Mouse (Mus musculus): Measurements from ENCODE around the gene Vps41.
A peak's percentile ranks its signal among the peaks of the same experiment; 100 is the strongest.

The Vps41 gene

GRCm38 (mm10) chr13:18797555-18797954, 80.5 kb downstream of the Vps41 start:
- no peak for DNase-seq

GRCm38 (mm10) chr13:18800434-18800833, 83.3 kb downstream of the Vps41 start:
- DNase-seq = no peak

GRCm38 (mm10) chr13:18809465-18809864, 92.4 kb downstream of the Vps41 start:
- no peak for DNase-seq

DNA sequence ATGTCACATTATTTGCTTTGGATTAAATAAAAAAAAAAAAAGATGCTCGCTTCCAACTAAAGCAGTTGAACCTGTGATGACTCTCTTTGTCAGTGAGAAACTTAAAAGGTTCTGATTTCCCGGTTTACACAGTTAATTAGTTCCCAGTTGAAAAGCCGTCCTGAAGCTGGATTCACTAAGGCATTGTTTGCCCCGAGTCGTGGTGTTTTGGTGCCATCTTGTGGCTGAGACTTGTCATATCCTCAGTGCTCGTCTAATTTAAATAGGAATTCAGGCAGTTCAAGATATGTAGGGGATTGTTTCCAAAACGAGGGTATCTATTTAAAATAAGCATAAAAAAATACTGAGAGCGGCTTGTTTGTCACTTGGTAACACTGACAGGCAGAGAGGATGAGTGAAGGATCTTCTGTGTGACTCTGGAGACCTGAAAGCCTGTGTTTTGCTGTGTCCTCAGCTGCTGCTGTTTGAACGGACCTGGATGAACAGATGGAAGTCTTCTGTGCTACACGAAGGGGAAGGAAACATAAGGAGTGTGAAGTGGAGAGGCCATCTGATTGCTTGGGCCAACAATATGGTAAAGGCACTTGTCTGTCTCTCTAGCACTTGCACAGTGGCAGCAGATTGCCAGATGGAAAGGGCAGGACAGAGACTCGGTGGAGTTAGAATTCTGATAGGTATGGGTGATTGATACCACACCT, 93.0 kb downstream of the Vps41 start:
- peak; percentile 62 for DNase-seq

DNA sequence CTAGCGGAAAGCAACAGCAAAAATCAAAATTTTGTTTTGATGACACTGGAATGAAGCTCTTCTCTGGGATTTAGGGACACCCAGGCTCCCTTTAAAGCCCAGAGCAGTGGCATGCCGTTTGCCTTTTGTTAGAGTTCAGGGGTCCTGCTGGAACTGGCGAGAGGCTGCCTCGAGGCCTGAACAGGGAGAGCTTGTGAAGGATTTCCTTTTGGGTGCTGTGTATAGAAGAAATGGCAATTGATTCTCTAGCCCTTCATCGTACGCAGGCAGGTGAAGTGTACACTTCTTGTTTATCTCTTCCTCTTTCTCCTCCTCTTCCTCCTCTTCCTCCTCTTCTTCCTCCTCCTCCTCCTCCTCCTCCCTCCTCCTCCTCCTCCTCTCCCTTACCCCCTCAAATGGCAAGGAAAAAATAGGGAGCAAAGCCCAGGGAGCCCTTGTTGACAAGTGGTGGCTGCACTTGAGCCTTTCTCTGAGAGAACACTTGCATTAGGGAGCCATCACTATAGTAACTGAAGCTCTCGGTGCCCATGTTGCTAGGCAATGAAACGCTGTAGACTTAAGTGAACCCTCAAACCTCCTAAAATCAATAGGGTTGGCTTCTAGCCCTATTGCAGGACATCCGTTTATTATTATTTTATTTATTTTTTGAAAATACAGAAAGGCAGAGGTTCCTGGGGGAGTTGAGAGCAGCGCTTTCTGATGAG, 107.5 kb downstream of the Vps41 start:
- no peak for DNase-seq

DNA sequence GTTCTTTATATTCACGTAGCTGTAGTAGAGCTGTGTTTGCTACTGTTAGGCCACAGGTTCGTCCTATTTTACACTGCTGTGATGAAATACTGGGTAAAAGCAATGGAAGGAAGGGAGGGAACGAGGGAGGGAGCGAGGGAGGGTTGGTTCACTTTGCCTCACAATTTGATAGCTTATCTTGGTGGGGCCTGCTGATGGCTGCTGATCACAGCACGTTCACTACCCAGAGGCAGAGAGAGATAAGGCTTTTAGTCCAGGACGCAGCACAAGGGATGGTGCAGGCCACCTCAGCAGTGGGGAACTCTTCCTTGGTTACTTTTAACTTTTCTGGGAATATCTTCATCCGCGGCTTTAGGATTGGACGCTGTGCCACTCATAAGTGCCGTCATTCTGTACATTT, 109.9 kb downstream of the Vps41 start:
- DNase-seq = no peak

DNA sequence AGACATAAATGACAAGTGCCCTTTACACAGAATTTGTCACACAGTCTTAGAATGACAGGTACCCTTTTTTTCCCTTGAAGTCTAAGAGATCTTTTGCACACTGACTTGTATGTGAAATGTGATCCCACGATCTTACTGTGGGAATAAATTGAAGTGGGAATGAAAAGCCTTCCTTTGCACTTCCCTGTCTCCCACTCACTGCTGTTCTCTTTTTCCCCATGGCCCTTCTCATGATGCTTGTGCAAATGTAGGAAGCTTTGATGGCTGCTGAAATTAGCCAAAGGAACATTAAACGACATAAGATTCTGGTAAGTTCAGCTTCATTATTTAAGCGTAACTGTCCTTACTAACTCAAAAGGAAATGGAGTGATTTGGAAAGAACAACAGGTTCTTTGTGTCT, 113.4 kb downstream of the Vps41 start:
- no peak for DNase-seq

GRCm38 (mm10) chr13:18839231-18839630, 122.1 kb downstream of the Vps41 start:
- no peak for DNase-seq

GRCm38 (mm10) chr13:18840366-18840765, 123.3 kb downstream of the Vps41 start:
- DNase-seq = no peak

DNA sequence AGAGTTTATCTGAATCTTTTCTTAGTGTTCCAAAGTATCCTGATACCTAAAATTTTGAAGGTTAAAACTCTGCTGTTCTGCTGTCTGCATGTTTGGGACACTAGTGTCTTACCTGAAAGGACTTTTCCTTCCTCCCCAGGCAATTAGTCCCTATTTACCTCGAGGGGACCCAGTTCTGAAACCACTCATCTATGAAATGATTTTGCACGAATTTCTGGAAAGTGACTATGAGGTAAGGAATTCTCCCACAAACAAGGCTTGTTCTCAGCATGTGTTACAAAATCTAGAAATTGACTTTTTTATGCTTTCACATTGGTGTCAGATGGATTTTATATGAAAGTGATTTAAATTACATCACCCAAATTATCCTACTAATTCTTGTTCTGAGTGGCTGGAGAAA, 123.9 kb downstream of the Vps41 start:
- DNase-seq = no peak

DNA sequence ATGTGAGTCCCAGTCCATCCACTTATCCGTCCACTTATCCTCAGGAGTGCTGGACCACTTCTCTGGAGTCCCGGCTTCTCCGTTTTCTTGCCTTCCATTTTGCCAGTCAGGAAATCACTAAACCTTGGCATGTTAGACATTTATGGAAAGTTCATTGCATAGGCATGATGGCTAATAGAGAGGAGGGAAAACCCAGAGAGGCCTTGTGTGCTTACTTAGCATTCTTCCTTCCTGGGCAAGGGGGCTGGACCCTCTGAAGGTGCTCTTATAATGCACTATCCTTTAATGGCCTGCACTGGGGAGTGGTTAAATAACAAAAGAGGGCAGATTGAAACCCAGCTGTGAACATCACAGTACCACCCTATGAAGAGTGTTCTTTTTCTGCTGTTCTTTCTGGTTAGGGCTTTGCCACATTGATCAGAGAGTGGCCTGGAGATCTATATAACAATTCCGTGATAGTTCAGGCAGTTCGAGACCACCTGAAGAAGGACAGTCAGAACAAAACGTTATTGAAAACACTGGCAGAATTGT, 124.7 kb downstream of the Vps41 start:
- DNase-seq = no peak

GRCm38 (mm10) chr13:18842556-18842955, 125.5 kb downstream of the Vps41 start:
- DNase-seq = no peak

GRCm38 (mm10) chr13:18843546-18843945, 126.5 kb downstream of the Vps41 start:
- DNase-seq = no peak

- no peak for DNase-seq
Measured at GRCm38 (mm10) chr13:18847386-18847785, 130.3 kb downstream of the Vps41 start.

GRCm38 (mm10) chr13:18849563-18849962, 132.5 kb downstream of the Vps41 start:
- DNase-seq = no peak

- no peak for DNase-seq
Measured at GRCm38 (mm10) chr13:18851182-18851581, 134.1 kb downstream of the Vps41 start.

DNA sequence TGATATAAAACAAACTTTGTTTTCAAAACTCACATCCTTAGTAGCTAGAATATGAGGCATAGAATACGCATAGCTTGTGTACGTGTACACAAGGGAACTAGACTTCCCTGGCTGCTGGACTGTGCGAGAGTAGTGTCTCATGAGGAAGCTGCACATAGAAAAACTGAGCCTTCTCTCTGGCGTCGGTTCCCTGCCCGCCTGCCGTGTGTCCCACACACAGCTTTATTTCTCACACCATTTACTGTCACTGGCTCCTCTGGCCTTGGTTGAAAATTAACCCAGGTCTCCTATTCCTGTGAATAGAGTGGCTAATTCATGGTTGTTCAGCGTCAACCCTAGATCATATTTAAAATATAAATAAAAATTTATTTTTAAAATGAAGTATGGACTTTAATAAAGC, 135.6 kb downstream of the Vps41 start:
- no peak for DNase-seq

GRCm38 (mm10) chr13:18856026-18856802, 139.1 kb downstream of the Vps41 start:
- no peak for DNase-seq

DNA sequence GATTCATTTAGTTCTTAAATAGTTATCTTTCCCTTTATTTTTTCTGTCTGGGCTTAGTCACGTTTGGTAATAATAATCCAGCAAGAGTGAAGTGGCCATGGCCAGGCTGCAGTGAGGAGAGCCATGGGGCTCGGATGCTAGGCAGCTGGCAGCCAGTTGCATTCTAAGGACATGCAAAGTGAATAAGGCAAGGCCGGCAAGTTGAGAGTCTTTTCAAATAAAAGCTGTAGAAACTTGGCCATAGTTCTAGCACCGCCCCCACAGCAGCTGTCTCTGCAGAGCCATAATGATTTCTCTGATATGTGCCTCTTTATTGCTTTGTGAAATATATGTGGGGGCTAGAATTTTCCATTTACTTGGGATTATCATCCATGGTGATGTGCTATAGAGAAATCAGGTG, 141.1 kb downstream of the Vps41 start:
- DNase-seq = no peak

- DNase-seq = no peak
Measured at GRCm38 (mm10) chr13:18859389-18859788, 142.3 kb downstream of the Vps41 start.

- DNase-seq = no peak
Measured at GRCm38 (mm10) chr13:18868030-18868490, 151.0 kb downstream of the Vps41 start.

DNA sequence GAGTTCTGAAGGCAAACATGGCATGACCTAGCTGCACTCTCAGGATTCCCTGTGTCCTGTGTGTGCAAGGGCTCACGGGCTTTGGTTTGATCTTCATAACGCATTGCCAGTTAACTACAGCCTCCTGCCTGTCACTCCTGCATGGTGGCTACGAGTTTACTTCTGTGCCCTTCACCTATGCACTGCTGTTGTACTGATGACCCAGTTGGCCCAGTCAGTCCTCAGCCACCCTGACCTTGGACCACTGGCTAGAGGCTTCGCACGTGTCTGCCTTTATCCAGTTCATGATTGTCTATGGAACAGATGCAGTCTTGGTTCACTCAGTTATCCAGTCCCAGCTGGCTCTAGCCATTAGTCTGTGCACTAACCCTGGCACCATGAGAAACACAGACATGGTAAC, 151.7 kb downstream of the Vps41 start:
- no peak for DNase-seq

GRCm38 (mm10) chr13:18875321-18875720, 158.2 kb downstream of the Vps41 start:
- no peak for DNase-seq

- DNase-seq = no peak
Measured at GRCm38 (mm10) chr13:18892910-18893309, 175.8 kb downstream of the Vps41 start.

Data from thymus, postnatal 4 days (tissue).